Mouse (Mus musculus) T-cell, adult 2 months (primary cell): Measurements from ENCODE around the gene Ccdc9b.

Experiments
- DNase-seq: peaks from one replicate; pipeline ENCODE4 v3.0.0; 2022; ENCODE audit warnings: low spot score

Ccdc9b gene

GRCm38 (mm10) chr2:118761906-118762783, at the start of gene Ccdc9b:
Gene Ccdc9b (minus strand): TSS chr2:118762661.
- peak; percentile 47 for DNase-seq

- no peak for DNase-seq
These were observed 48.4 kb upstream of the Ccdc9b start for GRCm38 (mm10) chr2:118810861-118811260.

- DNase-seq: no peak
These were observed 44.4 kb upstream of the Ccdc9b start for GRCm38 (mm10) chr2:118806860-118807259.

GRCm38 (mm10) chr2:118805756-118806155, 43.3 kb upstream of the Ccdc9b start:
- DNase-seq: no peak

- DNase-seq: no peak
These were observed 42.7 kb upstream of the Ccdc9b start for GRCm38 (mm10) chr2:118805137-118805536.

- DNase-seq: no peak
These were observed 42.0 kb upstream of the Ccdc9b start for GRCm38 (mm10) chr2:118804474-118804873.

- no peak for DNase-seq
These were observed 40.2 kb upstream of the Ccdc9b start for GRCm38 (mm10) chr2:118802542-118803118.

- no peak for DNase-seq
These were observed 31.2 kb upstream of the Ccdc9b start for GRCm38 (mm10) chr2:118793636-118794035.

- no peak for DNase-seq
These were observed 29.8 kb upstream of the Ccdc9b start for GRCm38 (mm10) chr2:118792259-118792613.

- no peak for DNase-seq
These were observed 29.3 kb upstream of the Ccdc9b start for GRCm38 (mm10) chr2:118791591-118792258.

GRCm38 (mm10) chr2:118790551-118791525, 28.4 kb upstream of the Ccdc9b start:
- DNase-seq: no peak

- no peak for DNase-seq
These were observed 27.7 kb upstream of the Ccdc9b start for GRCm38 (mm10) chr2:118790221-118790550.

- no peak for DNase-seq
These were observed 27.0 kb upstream of the Ccdc9b start for GRCm38 (mm10) chr2:118789501-118789900.

GRCm38 (mm10) chr2:118786525-118786924, 24.1 kb upstream of the Ccdc9b start:
- no peak for DNase-seq

GRCm38 (mm10) chr2:118783663-118784062, 21.2 kb upstream of the Ccdc9b start:
- no peak for DNase-seq

- no peak for DNase-seq
These were observed 20.6 kb upstream of the Ccdc9b start for GRCm38 (mm10) chr2:118783093-118783492.

- DNase-seq: no peak
These were observed 19.8 kb upstream of the Ccdc9b start for GRCm38 (mm10) chr2:118782303-118782702.

- no peak for DNase-seq
These were observed 18.7 kb upstream of the Ccdc9b start for GRCm38 (mm10) chr2:118781115-118781514.

GRCm38 (mm10) chr2:118779504-118780480, 17.3 kb upstream of the Ccdc9b start, which contains the start of gene Disp2:
Gene Disp2 (plus strand): TSS chr2:118779719.
- DNase-seq: peak; percentile 69

- DNase-seq: no peak
These were observed 16.6 kb upstream of the Ccdc9b start for GRCm38 (mm10) chr2:118779065-118779464.

GRCm38 (mm10) chr2:118778418-118778817, 16.0 kb upstream of the Ccdc9b start:
- DNase-seq: no peak
